Mouse (Mus musculus) C2C12 (cell line): Measurements from ENCODE around the gene Col6a1.

Source experiments
- CTCF ChIP-seq: IDR thresholded peaks from one replicate; pipeline ENCODE4 v1.5.1; 2011; ENCODE audit not compliant: control insufficient read depth, insufficient read depth, insufficient read length
- FOSL1 ChIP-seq: IDR thresholded peaks from one replicate; pipeline ENCODE4 v1.8.0; 2011; ENCODE audit warnings: mild to moderate bottlenecking, low read length; ENCODE audit not compliant: poor library complexity, insufficient read depth, severe bottlenecking
- MAX ChIP-seq: IDR thresholded peaks from one replicate; pipeline ENCODE4 v1.6.1; 2011; ENCODE audit warnings: mild to moderate bottlenecking, control low read depth

GRCm38 (mm10) chr10:76725682-76726285 lies at the start of gene Col6a1:
- TF ChIP-seq FOSL1 (no peak), CTCF (no peak), MAX (no peak)
